Mouse (Mus musculus): ENCODE measurements around the gene Ogfod3.

Ogfod3 gene

DNA sequence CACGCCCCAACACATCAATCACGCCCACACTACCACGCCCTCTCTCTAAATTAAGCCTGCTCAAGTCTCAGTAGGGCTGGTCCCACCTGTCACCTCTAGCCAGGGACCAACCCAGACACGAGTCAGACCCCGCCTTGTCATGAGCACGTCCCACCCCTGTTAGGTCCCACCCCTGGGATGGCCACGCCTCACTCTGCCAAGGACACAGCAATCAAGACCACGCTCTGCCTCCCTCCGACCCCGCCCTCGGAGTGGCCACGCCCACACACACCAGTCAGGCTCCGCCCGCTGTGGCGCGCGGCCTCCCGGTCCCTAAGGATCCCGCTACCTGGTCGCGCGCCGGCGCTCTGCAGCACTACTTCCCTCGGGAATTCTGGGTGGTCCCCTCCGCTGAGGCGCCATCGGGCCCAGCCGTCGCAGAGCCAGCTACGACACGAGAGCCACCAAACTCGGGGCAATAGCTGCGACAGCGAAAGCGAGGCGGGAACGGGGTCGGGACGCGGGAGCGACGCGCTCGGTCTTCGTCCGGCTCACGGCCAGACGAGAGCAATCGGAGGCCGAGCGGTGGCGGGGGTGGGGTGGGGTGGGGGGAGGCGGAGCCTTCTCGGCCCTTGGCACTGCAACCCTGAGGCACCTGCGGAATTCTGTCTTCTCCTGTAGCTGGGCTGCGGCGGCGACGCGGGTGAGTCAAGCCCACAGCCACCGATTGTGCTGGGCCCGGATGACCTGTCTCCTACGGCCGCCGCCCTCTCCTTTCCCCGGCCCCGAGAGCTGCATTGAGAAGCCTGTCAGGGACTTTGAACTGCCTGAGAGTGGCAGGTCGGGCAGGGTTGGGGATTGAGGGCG is at the start of gene Ogfod3, which contains the start of gene Hexdc:
Gene Ogfod3 (minus strand): TSS at position 551 of the 846 bp plus-strand sequence.
Gene Hexdc (plus strand): TSS at position 273 of the 846 bp plus-strand sequence.
- peak; percentile 96 for ATAC-seq (ENCODE audit: low TSS enrichment)

DNA sequence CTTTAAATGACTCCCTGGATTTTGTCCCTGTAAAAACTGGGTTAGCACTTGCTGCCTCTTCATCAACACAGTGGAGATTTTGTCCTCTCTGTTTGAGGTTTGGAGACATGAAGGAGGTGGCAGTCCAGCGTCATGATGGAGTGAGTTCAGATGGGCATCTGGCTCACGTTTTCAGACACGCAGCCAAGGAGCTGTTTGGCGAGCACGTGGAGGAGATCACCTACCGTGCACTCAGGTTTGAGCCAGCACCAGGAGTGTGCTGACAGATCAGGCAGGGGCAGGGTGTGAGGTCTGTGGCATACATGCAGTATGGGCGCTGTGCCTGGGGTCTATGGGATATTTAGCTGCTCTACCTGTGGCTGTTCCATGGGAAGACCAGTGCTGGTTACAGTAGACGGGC is 45.7 kb upstream of the Ogfod3 start:
- ATAC-seq (ENCODE audit: low TSS enrichment): no peak

- ATAC-seq (ENCODE audit: low TSS enrichment): no peak
These were observed 35.2 kb upstream of the Ogfod3 start for GRCm38 (mm10) chr11:121239669-121240068.

DNA sequence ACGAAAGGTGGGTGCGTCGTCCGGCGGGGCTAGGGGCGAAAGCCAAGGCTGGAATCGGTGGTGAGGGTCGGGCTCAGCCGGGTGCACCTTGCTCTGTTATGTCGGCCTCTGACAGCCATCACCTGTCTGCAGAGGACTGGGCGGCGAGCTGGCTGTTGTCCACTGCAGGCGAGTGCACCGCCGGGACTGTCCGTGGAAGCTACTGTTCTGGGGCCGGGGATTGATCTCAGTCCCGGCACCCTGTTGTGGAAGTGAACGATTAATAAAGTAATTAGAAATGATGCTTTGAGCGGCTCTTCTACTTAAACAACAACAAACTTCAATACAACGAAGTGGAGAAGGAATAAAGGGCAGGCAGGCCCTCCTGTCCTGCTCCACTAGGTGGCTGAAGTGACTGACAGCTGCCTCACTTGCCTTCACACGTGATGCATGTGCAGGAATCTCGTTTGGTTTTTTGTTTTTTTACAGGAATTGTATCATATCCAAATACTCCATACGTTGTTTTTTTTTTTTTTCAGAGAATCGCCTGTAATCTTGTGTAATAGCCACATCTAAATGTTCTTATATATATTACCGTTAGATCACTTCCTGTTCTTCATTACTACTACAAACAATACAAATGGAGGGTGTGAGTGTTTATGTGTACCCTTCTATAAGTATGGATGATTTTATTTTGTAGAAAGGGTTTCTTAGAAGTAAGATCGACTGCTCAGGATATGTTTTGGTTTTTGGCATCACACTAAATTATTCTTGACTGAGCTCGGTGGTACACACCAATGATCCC is 33.0 kb upstream of the Ogfod3 start:
- no peak; the same call in 1 of the 2 replicates for ATAC-seq (ENCODE audit: low TSS enrichment)

DNA sequence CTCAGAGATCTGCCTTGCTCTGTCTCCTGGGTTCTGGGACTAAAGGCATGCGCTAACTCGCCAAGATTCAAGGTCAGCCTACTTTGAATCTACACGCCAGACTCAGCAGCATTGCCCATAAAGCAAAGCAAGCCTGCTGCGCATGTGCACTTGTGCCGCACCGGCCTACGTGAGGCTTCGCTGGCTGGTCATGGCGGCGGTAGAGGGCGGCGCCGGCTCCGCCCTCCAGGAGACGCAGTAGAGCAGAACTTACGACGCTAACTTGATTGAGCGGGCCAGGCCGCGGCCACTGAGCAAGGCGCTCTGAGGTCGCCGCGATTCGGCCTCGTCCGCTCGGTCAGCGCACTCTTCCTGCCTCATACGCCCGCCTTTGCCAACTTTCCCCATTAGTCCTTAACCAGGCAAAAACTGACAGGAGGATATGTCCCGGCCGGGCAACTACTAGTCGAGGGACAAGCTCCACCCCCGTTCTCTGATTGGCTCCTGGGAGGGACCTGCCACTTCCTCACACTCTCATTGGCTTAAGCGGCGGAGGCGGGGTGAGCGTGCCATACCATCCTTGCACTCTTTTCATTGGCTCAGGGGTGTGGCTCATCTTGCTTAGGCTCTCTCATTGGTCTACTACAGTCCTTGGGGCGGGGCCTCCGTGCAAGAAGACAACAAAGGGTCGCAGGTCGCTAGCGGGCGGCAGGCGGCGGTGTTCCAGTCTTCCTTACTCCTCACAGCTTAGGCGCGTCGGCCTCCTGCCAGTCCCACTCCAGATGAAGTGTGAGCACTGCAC is 32.2 kb upstream of the Ogfod3 start, which contains the start of gene Narf:
Gene Narf (plus strand): TSS at position 690 of the 781 bp plus-strand sequence.
- peak; percentile 96 for ATAC-seq (ENCODE audit: low TSS enrichment)

- no peak for ATAC-seq (ENCODE audit: low TSS enrichment)
These were observed 31.1 kb upstream of the Ogfod3 start for GRCm38 (mm10) chr11:121235475-121236238.

- no peak for ATAC-seq (ENCODE audit: low TSS enrichment)
These were observed 28.2 kb upstream of the Ogfod3 start for GRCm38 (mm10) chr11:121232706-121233105.

- no peak for ATAC-seq (ENCODE audit: low TSS enrichment)
These were observed 27.2 kb upstream of the Ogfod3 start for GRCm38 (mm10) chr11:121231628-121232291.

- ATAC-seq (ENCODE audit: low TSS enrichment): no peak
These were observed 26.7 kb upstream of the Ogfod3 start for GRCm38 (mm10) chr11:121231191-121231590.

GRCm38 (mm10) chr11:121229018-121229439 is 24.5 kb upstream of the Ogfod3 start, which contains the start of gene Cybc1:
Gene Cybc1, minus strand, starts transcription at chr11:121229322.
- peak; percentile 83 for ATAC-seq (ENCODE audit: low TSS enrichment)

GRCm38 (mm10) chr11:121228129-121229017 is 23.9 kb upstream of the Ogfod3 start:
- no peak for ATAC-seq (ENCODE audit: low TSS enrichment)

GRCm38 (mm10) chr11:121221321-121222010 is 17.0 kb upstream of the Ogfod3 start:
- no peak for ATAC-seq (ENCODE audit: low TSS enrichment)

DNA sequence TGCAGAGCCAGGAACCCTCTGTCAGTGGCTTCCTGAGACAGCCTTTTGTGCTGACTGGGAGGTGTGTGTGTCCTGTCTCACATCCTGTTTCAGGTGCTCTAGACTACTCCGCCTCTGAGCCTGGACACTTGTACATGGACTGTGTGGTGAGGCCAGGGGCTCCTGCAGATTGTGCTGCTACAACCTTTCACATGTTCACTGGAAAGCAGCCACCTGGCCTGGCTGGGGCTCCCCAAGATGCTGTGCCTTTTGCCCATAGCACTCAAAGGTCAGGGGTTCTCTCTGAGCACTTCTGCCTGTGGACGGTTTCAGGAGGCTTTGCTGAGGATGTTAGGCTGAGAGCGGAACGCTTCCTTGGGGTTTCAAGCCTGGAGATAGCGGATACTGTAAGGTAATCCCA is 16.3 kb upstream of the Ogfod3 start:
- ATAC-seq (ENCODE audit: low TSS enrichment): no peak

- no peak for ATAC-seq (ENCODE audit: low TSS enrichment)
These were observed 15.3 kb upstream of the Ogfod3 start for GRCm38 (mm10) chr11:121219776-121220175.

DNA sequence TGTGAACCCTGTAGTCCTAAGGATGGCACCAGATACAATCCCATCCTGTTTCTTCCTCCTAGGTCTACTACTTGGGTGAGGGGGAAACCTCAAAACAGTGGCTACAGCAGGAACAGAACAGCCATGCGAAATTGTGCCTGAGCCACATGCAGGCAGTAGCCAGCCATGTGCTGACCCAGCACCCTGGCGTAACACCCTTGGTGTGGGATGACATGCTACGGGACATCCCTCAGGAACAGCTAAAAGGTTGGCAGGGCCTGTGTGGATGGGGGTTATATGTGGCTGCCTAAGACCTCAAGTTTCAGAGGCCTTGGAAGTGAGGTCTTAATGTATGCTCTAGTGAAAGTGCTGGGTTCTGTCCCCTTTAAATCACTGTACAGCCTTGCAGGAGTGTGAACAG is 12.3 kb upstream of the Ogfod3 start:
- ATAC-seq (ENCODE audit: low TSS enrichment): no peak

- no peak for ATAC-seq (ENCODE audit: low TSS enrichment)
These were observed 701 bp downstream of the Ogfod3 start for GRCm38 (mm10) chr11:121203859-121204160.

- ATAC-seq (ENCODE audit: low TSS enrichment): no peak
These were observed 2.9 kb downstream of the Ogfod3 start for GRCm38 (mm10) chr11:121201436-121202198.

GRCm38 (mm10) chr11:121200781-121201180 is 3.7 kb downstream of the Ogfod3 start:
- no peak for ATAC-seq (ENCODE audit: low TSS enrichment)
